Mouse (Mus musculus) thymus, adult 2 months (tissue): Measurements from ENCODE around the gene Efl1.

Experiments
- CTCF ChIP-seq: fragments of 200-500 bp; IDR thresholded peaks from 2 replicates; pipeline ENCODE4 v1.5.1; 2012; ENCODE audit warnings: mild to moderate bottlenecking, control low read depth, low read length, moderate library complexity, borderline replicate concordance; ENCODE audit not compliant: control insufficient read depth, poor library complexity, insufficient read depth; ENCODE audit errors: extremely low read depth
- POLR2A ChIP-seq: fragments of 200-500 bp; IDR thresholded peaks from 2 replicates; pipeline ENCODE4 v1.6.1; 2012; ENCODE audit warnings: mild to moderate bottlenecking, low read length, control low read depth, moderate library complexity; ENCODE audit not compliant: control insufficient read depth, poor library complexity, insufficient read depth; ENCODE audit errors: extremely low read depth

- TF ChIP-seq CTCF = no peak
- no peak for TF ChIP-seq POLR2A
Measured at GRCm38 (mm10) chr7:82773150-82773549, 124.7 kb downstream of the Efl1 start.
